Mouse (Mus musculus): ENCODE data around the gene Syt5. TPM values are rescaled to one million over a fixed set of nuclear protein-coding genes. Genes with fewer than 3 reads are reported as not detected.

The Syt5 gene
- polyA plus RNA-seq, 1 experiment = 13.8 TPM

GRCm38 (mm10) chr7:4492284-4493224, 54.8 kb downstream of the Syt5 start:
- TF ChIP-seq CTCF (IDR thresholded peaks at IDR 0.05; ENCODE audit: insufficient read depth, low read length) = no peak
- no peak for TF ChIP-seq POLR2A (IDR thresholded peaks at IDR 0.05; ENCODE audit: borderline replicate concordance, extremely low read depth, low read depth, low read length)
- Histone ChIP-seq H3K4me1 (ENCODE audit: control insufficient read depth, insufficient read depth, low read length) (peaks cover 20% of the 10 kb centered on the region), H3K4me3 (replicated peaks; ENCODE audit: extremely low read depth, low read depth, low read length) (no peak overlapping the region)
- 58% methylated on average over 13 of the region's 13 CpGs for WGBS
- DNase-seq = no peak

DNA sequence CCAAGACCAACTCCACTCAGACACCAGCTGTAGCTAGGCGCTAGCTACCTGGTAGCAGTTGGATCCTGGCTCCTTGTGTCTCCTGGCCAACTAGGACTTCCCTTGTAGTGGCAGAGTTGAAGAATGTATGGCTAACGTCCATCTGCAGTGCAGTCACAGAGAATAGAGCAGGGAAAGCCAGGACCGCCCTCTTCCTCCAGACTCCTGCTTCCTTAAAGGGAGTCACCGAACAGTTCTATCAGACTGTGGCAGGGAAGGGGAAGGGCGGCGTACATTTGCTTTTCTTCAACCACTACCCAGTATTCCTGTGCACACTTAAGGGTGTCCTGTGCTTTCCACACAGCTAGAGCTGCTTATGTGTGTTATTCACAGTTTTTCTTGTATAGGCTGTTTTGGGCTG, 56.0 kb downstream of the Syt5 start:
- TF ChIP-seq POLR2A (IDR thresholded peaks at IDR 0.05; ENCODE audit: borderline replicate concordance, extremely low read depth, low read depth, low read length) (no peak), CTCF (IDR thresholded peaks at IDR 0.05; ENCODE audit: insufficient read depth, low read length) (no peak)
- no peak for DNase-seq
- 36% methylated on average over 6 of the region's 6 CpGs for WGBS
- peaks cover 15% of the 10 kb centered on the region for H3K4me1 ChIP-seq (ENCODE audit: control insufficient read depth, insufficient read depth, low read length)
- no peak overlapping the region for H3K4me3 ChIP-seq (replicated peaks; ENCODE audit: extremely low read depth, low read depth, low read length)

Other genes with a start within 250 kb of the Syt5 start
- gene Ncr1, start 209.8 kb downstream of the Syt5 start, polyA plus RNA-seq (2012; rRNA removed) = 1.7 and 2.5 TPM in 2 replicates
- gene Gp6, start 149.8 kb downstream of the Syt5 start, polyA plus RNA-seq (2012; rRNA removed) = 0.41 and 0.49 TPM in 2 replicates
- gene Rdh13, start 101.9 kb downstream of the Syt5 start, polyA plus RNA-seq (2012; rRNA removed) = 12.8 and 16.4 TPM in 2 replicates
- gene Eps8l1, start 86.9 kb downstream of the Syt5 start, polyA plus RNA-seq (2012; rRNA removed) = 32.7 and 44.8 TPM in 2 replicates
- 92.3 and 108 TPM in 2 replicates for gene Ppp1r12c, start 45.9 kb downstream of the Syt5 start, polyA plus RNA-seq (2012; rRNA removed)
- 0.81 and 0.89 TPM in 2 replicates for gene Tnnt1, start 31.2 kb downstream of the Syt5 start, polyA plus RNA-seq (2012; rRNA removed)
- gene Tnni3, start 23.3 kb downstream of the Syt5 start, polyA plus RNA-seq (2012; rRNA removed) = 428 and 438 TPM in 2 replicates
- 16.1 and 17.8 TPM in 2 replicates for gene Dnaaf3, start 15.1 kb downstream of the Syt5 start, polyA plus RNA-seq (2012; rRNA removed)
- 0.08 and 0.14 TPM in 2 replicates for gene Ptprh, start 56.5 kb upstream of the Syt5 start, polyA plus RNA-seq (2012; rRNA removed)
- 10.1 and 14.6 TPM in 2 replicates for gene Tmem86b, start 83.9 kb upstream of the Syt5 start, polyA plus RNA-seq (2012; rRNA removed)
- gene Ppp6r1, start 111.5 kb upstream of the Syt5 start, polyA plus RNA-seq (2012; rRNA removed) = 99.0 and 112 TPM in 2 replicates
- 38.8 and 39.6 TPM in 2 replicates for gene Hspbp1, start 137.5 kb upstream of the Syt5 start, polyA plus RNA-seq (2012; rRNA removed)
- 4.1 and 4.9 TPM in 2 replicates for gene Brsk1, start 143.1 kb upstream of the Syt5 start, polyA plus RNA-seq (2012; rRNA removed)
- gene Tmem150b, start 177.7 kb upstream of the Syt5 start, polyA plus RNA-seq (2012; rRNA removed) = 3.2 and 3.8 TPM in 2 replicates
- gene Kmt5c, start 192.6 kb upstream of the Syt5 start, polyA plus RNA-seq (2012; rRNA removed) = 92.5 and 104 TPM in 2 replicates
- 52.7 and 87.5 TPM in 2 replicates for gene Cox6b2, start 205.6 kb upstream of the Syt5 start, polyA plus RNA-seq (2012; rRNA removed)
- gene Fam71e2, start 223.8 kb upstream of the Syt5 start, polyA plus RNA-seq (2012; rRNA removed) = not detected in 2 replicates
- 0.65 and 0.68 TPM in 2 replicates for gene Il11, start 235.3 kb upstream of the Syt5 start, polyA plus RNA-seq (2012; rRNA removed)
- gene Tmem190, start 235.4 kb upstream of the Syt5 start, polyA plus RNA-seq (2012; rRNA removed) = not detected in 2 replicates
- gene Tmem238, start 242.1 kb upstream of the Syt5 start, polyA plus RNA-seq (2012; rRNA removed) = 59.4 and 97.7 TPM in 2 replicates
- 171 and 204 TPM in 2 replicates for gene Rpl28, start 245.3 kb upstream of the Syt5 start, polyA plus RNA-seq (2012; rRNA removed)